Mouse (Mus musculus): ENCODE measurements around the gene Med4. TPM values are rescaled to one million over a fixed set of nuclear protein-coding genes. Genes with fewer than 3 reads are reported as not detected.

The Med4 gene
- polyA plus RNA-seq, 1 experiment from 2014 or later, result 87.6 TPM

- H3K4me3 ChIP-seq, result no peak overlapping the region
- no peaks in the 10 kb centered on the region for H3K36me3 ChIP-seq
- no peaks in the 10 kb centered on the region for H3K27me3 ChIP-seq
- no peak for ATAC-seq (ENCODE audit: low FRiP score, low read depth)
- H3K9me3 ChIP-seq, result no peaks in the 10 kb centered on the region
- 73% methylated on average over 4 of the region's 4 CpGs for WGBS
- no peaks in the 10 kb centered on the region for H3K4me1 ChIP-seq
- no peak overlapping the region for H3K27ac ChIP-seq (replicated peaks)
- no peak overlapping the region for H3K4me2 ChIP-seq (replicated peaks)
- H3K9ac ChIP-seq (replicated peaks), result no peak overlapping the region
Observed at GRCm38 (mm10) chr14:73547034-73547433, 37.2 kb downstream of the Med4 start.

DNA sequence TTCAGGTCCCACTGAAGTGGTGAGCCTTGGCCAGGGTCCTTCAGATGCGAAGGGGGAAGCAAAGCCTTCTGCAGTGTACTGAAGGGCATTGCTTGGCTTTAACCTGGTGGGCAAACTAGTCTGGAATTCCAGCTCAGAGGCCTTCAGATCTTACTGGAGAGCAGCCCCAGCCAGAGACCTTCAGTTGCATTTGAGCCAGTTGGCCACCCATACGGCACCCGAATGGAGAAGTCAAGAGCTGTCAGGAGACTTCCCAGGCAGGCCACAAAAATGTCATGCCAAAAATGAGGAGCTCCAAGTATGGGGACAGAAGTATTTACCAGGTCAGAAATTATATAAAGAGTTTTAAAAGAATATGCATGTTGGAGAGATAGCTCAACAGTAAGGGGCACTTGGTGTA, 38.2 kb downstream of the Med4 start, which contains the start of gene Nudt15:
TSS of gene Nudt15 (minus strand) at position 192 of the 400 bp plus-strand sequence.
- no peaks in the 10 kb centered on the region for H3K27me3 ChIP-seq
- H3K4me2 ChIP-seq (replicated peaks), result no peak within 1 kb of the TSS
- no peaks in the 10 kb centered on the region for H3K36me3 ChIP-seq
- no peak within 1 kb of the TSS for H3K27ac ChIP-seq (replicated peaks)
- no peak within 1 kb of the TSS for H3K4me3 ChIP-seq
- H3K4me1 ChIP-seq, result 0 out of 2 replicates have a peak, but pooled peaks cover 3% of the 10 kb centered on the region
- no peak within 1 kb of the TSS for H3K9ac ChIP-seq (replicated peaks)
- no peaks in the 10 kb centered on the region for H3K9me3 ChIP-seq
- 90% methylated on average over 3 of the region's 3 CpGs for WGBS
- no peak for ATAC-seq (ENCODE audit: low FRiP score, low read depth)

DNA sequence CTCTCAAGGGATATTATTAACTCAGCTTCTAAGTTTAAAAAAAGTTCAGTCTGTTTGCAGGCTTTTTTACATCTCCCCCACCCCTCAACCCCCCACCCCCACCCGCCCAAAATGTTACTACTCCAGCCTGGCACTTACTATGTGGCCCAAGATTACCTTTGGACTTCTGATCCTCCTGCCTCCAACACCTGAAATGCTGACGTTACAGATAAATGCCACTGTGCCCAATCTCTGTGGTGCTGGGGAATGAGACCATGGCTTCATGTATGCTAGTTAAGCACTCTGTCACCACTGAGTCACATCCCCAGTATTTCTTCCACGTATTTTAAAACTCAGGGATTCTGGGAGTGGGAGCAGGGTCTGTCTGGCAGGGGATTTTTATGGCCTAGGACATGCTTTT, 40.5 kb downstream of the Med4 start:
- Histone ChIP-seq H3K27me3 (no peaks in the 10 kb centered on the region), H3K27ac (replicated peaks) (no peak overlapping the region), H3K4me2 (replicated peaks) (no peak overlapping the region), H3K9me3 (no peaks in the 10 kb centered on the region), H3K4me1 (peaks cover 9% of the 10 kb centered on the region), H3K36me3 (peaks cover under 1% of the 10 kb centered on the region; the same call in 1 of the 2 replicates), H3K9ac (replicated peaks) (no peak overlapping the region), H3K4me3 (no peak overlapping the region)
- 50% methylated on average over 3 of the region's 3 CpGs for WGBS
- no peak for ATAC-seq (ENCODE audit: low FRiP score, low read depth)

DNA sequence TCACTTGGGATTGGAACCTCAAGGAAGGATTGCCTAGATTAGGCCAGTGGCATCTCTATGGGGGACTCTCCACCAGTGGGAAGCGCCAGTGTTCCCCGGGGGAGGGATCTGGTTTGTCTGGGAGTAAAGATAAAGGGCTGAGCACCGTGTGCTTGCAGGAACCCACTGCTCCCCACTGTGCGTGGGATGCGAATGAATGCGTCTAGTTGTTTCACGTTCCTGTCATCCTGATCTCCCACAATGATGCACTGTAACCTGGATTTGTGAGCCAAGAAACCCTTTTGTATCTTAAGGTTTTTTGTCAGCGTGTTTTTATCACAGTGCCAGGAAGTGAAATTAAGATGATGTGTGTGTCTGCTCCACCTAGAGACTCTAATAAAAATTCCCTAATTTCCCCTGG, 40.9 kb downstream of the Med4 start:
- peaks cover 9% of the 10 kb centered on the region for H3K4me1 ChIP-seq
- WGBS, result 36% methylated on average over 8 of the region's 8 CpGs
- no peaks in the 10 kb centered on the region for H3K27me3 ChIP-seq
- no peak overlapping the region for H3K4me2 ChIP-seq (replicated peaks)
- no peak overlapping the region for H3K27ac ChIP-seq (replicated peaks)
- H3K9ac ChIP-seq (replicated peaks), result 0 out of 2 replicates have a peak overlapping the region, but pooled peaks have one; percentile 2
- ATAC-seq (ENCODE audit: low FRiP score, low read depth), result no peak
- H3K36me3 ChIP-seq, result peaks cover 5% of the 10 kb centered on the region
- no peak overlapping the region for H3K4me3 ChIP-seq
- H3K9me3 ChIP-seq, result no peaks in the 10 kb centered on the region

GRCm38 (mm10) chr14:73551164-73551563, 41.3 kb downstream of the Med4 start:
- Histone ChIP-seq H3K9ac (replicated peaks) (no peak overlapping the region), H3K4me3 (no peak overlapping the region), H3K27me3 (no peaks in the 10 kb centered on the region), H3K4me1 (peaks cover 9% of the 10 kb centered on the region), H3K4me2 (replicated peaks) (no peak overlapping the region), H3K27ac (replicated peaks) (no peak overlapping the region), H3K9me3 (no peaks in the 10 kb centered on the region), H3K36me3 (peaks cover 8% of the 10 kb centered on the region)
- WGBS, result 81% methylated on average over 6 of the region's 6 CpGs
- no peak for ATAC-seq (ENCODE audit: low FRiP score, low read depth)

DNA sequence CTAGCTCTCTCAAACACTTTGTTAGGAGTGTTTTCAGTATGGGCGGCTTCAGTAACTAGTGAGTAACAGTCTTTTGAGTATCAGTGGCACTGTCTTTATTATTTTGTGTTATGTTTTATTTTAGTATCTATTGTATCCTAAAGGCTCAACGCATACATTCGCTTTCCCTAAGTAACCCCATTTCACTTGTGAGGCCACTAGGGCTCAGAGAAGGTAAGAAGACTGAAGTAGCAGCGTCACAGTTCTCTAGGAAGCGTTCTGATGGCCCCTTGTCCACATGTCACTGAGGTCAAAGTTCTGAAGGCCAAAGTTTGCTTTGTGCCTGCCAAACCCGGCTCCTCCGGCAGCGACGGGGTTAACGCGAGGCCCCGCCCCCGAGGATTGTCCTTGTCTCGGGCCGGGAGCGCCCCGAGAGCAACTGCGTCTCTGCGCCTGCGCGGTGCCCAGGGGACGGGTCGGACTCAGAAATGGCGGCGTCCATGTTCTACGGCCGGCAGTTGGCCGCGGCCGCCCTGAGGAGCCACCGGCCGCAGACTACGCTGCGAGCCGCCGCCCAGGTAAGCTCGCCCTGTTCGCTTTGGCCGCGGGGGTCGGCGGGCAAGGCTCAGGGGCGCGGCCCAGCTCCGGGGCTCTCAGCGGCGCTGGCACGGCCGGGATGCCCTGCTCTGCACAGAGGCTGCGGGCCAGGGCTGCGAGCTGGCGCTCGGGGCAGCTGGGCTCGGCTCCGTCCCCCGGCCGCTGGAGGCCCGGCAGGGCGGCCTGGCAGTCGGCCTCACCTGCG, 42.7 kb downstream of the Med4 start:
- peak; percentile 97 for ATAC-seq (ENCODE audit: low FRiP score, low read depth)
- no peaks in the 10 kb centered on the region for H3K9me3 ChIP-seq
- peak overlapping the region; percentile 98 for H3K9ac ChIP-seq (replicated peaks)
- H3K27ac ChIP-seq (replicated peaks), result peak overlapping the region; percentile 84
- peak overlapping the region; percentile 100 for H3K4me3 ChIP-seq
- no peaks in the 10 kb centered on the region for H3K27me3 ChIP-seq
- peaks cover 14% of the 10 kb centered on the region for H3K36me3 ChIP-seq
- H3K4me1 ChIP-seq, result peaks cover 9% of the 10 kb centered on the region
- H3K4me2 ChIP-seq (replicated peaks), result peak overlapping the region; percentile 76
- WGBS, result 4% methylated on average over 60 of the region's 61 CpGs

DNA sequence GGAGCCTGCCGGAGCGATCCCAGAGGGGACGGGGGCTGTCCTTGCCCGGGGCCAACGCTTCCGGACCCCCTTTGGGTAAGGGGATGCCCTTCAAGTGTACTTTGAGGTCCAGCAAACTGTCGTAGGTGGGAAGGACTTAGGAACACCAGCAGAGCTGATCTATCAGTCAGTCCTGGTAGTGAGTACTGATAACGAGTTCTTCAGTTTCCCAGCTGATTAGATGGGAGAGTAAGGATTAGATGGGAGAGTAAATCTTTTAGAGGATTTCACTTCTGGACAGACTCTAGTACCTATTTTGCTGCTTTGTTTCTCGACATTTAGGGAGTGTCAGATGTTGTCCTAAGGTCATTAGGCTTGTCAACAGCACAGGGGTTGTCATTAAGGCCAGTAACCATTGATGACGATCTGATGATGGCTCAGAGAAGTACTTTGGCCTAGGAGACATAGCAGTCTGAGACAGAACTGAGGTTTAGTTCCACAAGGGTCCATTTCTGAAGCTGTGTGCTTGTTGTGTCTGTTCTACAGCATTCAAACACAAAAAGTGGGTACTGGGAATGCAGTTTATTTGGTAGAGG, 43.4 kb downstream of the Med4 start:
- peak overlapping the region; percentile 84 for H3K27ac ChIP-seq (replicated peaks)
- peak overlapping the region; percentile 98 for H3K9ac ChIP-seq (replicated peaks)
- WGBS, result under 1% methylated on average over 10 of the region's 10 CpGs
- H3K27me3 ChIP-seq, result no peaks in the 10 kb centered on the region
- peaks cover 14% of the 10 kb centered on the region for H3K36me3 ChIP-seq
- peak overlapping the region; percentile 100 for H3K4me3 ChIP-seq
- no peaks in the 10 kb centered on the region for H3K9me3 ChIP-seq
- peak overlapping the region; percentile 76 for H3K4me2 ChIP-seq (replicated peaks)
- peaks cover 9% of the 10 kb centered on the region for H3K4me1 ChIP-seq
- no peak for ATAC-seq (ENCODE audit: low FRiP score, low read depth)

Other genes with a start within 250 kb of the Med4 start
- gene Rb1, start 184.2 kb upstream of the Med4 start, polyA plus RNA-seq (2016; fragmentation: Nextera tagmentation; extraction: Ambion mirVana), result 34.0 and 34.6 TPM in 2 replicates
- 326 and 367 TPM in 2 replicates for gene Itm2b, start 124.7 kb upstream of the Med4 start, polyA plus RNA-seq (2016; fragmentation: Nextera tagmentation; extraction: Ambion mirVana)
- gene Sucla2, start 15.3 kb downstream of the Med4 start, polyA plus RNA-seq (2016; fragmentation: Nextera tagmentation; extraction: Ambion mirVana), result 94.3 and 98.4 TPM in 2 replicates
- 9.9 and 11.2 TPM in 2 replicates for gene Nudt15, start 38.2 kb downstream of the Med4 start, polyA plus RNA-seq (2016; fragmentation: Nextera tagmentation; extraction: Ambion mirVana)
- not detected in 2 replicates for gene Gm21750, start 151.2 kb downstream of the Med4 start, polyA plus RNA-seq (2016; fragmentation: Nextera tagmentation; extraction: Ambion mirVana)

Data from midbrain, embryonic 12.5 days (tissue).